Mouse (Mus musculus): ENCODE data around the gene Ssh3.
A peak's percentile ranks its signal among the peaks of the same experiment; 100 is the strongest.

Ssh3 gene

DNA sequence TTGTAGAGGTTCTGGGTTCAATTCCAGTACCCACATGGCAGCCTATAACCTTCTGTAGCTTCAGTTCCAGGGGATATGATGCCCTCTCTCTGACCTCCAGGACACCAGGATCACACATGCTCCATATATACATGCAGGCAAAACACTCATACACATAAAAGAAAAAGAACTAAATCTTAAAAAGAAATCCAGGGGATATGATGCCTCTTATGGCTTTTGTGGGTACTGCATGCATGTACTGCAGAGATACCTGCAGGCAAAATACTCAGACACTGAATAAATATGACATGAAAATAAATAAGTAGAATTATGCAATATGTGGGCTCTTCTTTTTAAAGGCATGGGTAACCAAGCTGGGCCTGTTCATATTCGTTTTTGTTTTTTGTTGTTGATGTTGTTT lies 22.0 kb downstream of the Ssh3 start:
- DNase-seq (ENCODE audit: low read depth, low spot score), result peak; percentile 63

DNA sequence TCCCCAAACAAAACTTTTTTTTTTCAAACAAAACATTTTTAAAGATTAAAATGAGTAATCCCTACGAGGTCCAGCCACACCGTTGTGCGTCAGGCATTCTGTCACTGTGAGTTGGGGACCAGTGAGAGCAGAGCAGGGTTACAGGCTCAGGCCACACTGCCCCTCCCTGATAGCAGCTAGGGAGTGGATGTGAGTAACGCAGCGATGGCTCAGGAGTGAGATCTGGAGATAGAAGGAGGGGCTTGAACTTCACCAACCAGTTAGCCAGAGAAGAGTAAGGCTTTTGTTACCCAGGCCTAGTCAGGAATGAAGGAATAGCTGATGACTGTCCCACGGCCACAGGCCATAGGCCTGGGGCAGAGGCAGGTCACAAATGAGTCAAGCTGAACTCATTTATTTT lies 24.2 kb downstream of the Ssh3 start:
- DNase-seq (ENCODE audit: low read depth, low spot score), result peak; percentile 84

DNA sequence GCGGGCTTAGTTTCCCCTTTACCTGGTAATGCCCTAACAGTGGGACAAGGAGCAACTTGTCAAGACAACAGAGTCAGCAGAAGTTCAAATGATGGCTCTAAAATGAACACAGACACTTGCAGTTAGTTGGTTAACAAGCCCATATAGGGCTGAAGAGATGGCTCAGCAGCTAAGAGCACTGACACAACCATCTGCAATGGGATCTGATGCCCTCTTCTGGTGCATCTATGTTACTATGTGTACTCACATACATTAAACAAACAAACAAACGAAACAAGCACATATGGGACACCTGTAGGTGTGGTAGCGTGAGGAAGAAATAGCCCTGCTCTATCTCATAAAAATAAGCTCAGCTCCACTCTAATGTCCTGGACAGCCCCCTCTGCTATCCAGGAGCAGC lies 26.6 kb downstream of the Ssh3 start:
- no peak for DNase-seq (ENCODE audit: low read depth, low spot score)

DNA sequence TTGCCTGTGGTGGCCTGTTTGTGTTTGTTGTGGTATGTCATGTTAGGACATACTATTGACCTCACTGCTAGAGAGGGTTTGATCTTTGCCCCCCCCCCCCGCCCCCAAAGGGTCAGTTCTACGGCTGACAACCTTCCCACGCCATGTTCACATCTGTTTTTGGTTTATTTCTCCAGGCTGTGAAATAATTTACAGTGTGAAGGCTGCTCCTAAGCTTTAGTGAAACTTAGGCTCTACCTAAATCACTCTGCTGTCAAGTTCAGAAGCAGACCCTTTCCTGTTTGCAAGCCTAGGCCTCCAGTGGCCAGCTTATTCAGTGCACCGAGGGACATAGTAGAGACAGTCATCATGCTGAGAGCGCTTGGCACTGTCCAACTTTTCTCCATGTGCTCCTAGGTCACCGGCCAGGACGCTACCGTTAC lies 28.7 kb downstream of the Ssh3 start:
- peak; percentile 56 for DNase-seq (ENCODE audit: low read depth, low spot score)

DNA sequence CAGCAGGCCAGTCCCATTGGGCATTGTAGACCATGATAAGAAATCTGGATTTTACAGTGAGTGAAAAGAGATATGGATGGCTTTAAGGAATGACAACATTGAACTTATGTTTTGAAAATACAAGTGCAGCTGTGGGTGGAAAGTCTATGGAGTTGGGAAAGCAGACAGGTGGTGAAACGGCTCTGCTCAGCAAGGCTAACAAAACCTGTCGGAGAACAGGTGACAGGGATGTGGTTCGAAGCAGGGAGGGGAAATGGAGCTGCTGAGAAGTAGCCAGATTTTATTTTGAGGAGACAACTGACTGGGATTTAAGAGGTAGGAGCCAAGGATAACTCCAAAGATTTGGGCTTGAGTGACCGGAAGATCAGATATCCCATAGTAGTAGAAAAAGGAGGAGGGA lies 34.4 kb downstream of the Ssh3 start:
- DNase-seq (ENCODE audit: low read depth, low spot score), result no peak

DNA sequence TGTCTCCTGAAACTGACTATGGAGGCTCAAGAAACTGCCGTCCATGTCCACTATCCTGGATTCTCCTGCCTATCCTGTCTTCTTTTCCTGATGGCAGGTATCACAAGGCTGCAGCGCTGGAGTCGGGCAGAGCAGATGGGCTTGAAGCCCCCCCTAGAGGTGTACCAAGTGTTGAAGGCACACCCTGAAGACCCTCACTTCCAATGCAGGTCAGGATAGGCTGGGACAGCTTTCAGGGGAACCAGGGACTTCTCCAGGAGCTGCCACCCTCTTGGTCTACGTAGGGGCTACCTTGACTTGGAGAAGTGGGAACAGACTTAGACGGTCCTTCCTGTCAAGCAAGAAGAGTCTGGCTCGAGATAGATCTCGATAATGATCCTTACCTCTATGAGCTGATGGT lies 36.3 kb downstream of the Ssh3 start:
- no peak for DNase-seq (ENCODE audit: low read depth, low spot score)

DNA sequence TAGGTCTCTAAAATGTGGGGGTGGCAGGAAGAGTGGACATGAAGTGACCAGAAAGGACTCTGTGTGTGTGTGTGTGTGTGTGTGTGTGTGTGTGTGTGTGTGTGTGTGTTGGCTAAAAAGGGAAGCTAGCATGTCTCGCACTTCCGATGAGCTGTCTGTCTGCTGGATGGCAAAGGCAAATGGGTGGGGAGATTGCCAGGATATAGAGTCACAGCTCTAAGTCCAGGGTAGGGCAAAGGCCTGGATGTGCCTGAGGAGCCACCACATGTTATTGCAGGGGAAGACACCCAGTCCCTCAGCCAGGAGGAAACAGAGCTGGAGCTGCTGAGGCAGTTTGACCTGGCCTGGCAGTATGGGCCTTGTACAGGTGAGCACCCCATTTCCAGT lies 36.8 kb downstream of the Ssh3 start:
- DNase-seq (ENCODE audit: low read depth, low spot score), result peak; percentile 81

DNA sequence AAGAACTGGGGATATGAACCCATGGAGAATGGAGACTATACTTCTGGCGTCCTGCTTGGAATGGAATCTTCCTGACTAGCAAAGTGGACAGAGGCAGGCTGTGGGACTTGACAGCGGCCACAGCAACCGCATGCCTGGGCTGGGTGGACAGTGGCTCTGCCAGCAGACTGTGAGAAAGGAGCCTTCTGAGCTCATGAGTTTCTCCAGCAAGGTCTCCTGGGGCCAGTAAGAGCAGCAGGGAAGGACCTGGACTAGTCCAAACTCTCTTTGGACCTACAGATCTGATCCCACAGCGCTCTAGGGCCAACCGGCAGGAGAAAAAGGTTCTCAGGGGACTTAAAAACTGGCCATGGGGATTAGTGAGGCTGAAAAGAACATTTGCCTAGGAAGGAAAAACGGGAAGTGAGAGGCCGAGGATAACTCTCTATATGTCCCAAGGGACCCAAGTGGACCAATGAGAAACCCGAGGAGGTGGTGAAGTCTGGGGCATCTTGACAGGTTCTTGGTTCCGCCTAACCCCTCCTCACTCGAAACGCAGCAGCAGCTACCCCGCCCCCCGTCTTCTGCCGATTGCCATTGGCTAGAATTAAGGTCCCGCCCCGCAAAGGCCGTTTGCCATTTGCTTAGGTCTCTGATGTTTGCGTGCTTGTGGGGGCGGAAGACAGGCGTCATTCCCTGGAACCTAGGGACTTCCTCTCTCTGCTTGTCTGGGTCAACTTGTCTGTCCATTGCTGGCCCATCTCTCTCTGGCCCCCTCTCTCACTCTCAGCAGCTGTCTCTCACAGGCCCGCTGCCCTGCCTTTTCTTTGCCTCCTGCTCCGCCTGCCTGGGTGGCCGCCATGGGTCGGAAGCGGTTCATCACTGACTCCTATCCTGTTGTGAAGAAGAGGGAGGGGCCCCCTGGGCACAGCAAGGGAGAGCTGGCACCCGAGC lies 37.5 kb downstream of the Ssh3 start, which contains the start of gene Pold4:
Gene Pold4 (plus strand): TSS at position 647 of the 933 bp plus-strand sequence.
- DNase-seq (ENCODE audit: low read depth, low spot score), result peak; percentile 99

DNA sequence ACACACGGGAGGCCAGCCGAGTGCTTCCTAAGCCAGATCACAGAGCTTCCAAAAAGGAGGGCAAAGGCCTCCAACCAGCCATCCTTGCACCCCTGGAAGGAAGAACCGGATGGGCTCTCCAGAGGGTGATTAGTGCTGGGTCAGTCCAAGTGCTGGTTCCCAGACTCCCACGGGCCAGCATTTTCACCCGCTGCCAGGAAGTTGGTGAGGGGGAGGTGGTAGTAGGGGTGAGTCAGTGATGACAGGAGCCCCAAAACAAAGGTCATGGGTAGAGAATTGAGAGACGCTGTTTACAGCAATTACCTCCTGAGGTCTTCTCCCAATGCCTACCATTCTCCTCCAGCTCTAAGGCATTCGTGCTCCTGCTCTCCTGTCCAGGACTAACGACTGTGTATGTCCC lies 38.6 kb downstream of the Ssh3 start:
- peak; percentile 80 for DNase-seq (ENCODE audit: low read depth, low spot score)

DNA sequence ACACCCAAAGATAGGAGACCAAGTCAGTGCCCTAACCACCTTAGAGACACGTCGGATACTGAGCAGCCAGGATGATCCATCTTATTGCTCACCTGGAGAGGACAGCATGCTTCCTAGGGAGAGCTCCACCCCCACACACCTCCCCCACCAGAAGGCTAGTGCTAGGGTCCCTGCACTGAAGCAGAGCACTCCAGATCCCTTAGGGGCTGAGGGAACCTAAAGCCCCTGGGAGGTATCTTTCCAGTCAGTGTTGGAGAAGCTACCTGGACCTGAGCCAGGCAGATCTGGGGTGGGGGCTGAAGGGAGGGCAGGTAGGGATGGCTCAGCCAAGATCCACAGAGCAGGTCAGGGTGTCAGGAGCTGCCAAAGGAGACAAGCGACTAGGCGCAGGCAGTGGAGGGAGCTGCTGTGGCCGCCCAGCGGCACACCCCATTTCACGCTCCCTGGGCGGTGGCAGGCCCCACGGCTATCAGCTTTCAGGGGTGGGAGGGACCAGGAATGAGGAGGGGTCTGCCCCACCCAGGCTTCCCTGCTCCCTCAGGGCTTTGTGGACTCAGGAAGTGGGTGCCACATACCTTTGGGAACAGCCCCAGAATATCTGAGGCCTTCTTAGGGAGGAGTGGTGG lies 39.4 kb downstream of the Ssh3 start:
- DNase-seq (ENCODE audit: low read depth, low spot score), result no peak

DNA sequence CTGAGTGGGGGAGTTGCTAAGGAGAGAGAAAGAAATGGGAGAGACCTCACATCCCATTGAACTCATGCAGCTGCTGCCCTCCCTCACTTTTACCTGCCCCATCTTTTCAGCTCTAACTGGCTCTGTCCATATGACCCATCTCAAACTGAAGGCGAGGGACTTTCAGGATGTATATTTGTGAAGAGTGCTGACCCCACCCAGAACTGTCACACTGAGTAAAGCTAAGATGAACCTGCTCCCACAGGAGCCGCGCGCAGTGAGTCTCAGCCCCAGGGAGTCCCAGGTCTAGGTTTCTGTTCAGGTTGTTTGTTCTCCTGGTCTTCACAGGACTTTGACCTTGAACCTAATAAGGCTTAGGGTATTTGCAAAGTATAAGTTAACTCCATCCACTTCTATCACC lies 40.1 kb downstream of the Ssh3 start:
- no peak for DNase-seq (ENCODE audit: low read depth, low spot score)

DNA sequence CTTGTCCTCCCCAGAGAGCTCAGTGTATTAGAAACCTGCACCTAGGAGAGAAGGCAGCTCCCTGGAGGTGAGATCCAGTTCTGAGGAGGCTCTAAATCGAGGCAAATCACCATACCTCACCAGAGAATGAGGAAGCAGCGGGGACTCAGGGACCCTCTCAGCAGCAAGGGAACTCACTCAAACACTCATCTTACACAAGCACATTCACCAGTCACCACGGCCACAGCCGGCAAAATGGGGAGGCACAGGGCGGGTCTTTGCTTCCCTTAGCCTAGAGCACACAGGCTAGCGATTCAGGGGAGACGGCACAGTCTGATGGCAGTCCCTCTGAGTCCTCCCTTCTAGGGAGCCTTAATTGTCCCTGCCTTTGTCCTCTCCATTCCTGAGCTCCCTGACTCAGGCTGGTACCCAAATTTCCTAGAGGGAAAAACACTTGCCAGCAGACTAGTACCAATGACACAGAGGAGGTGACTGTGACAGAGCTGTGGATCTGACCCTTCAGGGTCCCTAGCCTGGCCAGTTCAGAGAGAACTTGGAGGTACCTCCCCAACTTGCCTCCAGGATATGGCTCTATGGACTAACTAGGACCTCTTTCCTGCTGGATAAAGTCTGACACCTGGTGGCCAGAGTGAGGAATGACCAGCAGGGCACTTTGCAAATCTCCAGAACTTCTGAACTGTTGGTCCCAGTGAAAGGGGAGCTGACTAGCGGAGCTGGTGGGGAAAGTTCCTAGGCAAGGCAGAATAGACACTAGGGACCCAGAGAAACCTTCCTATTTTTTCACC lies 40.9 kb downstream of the Ssh3 start:
- DNase-seq (ENCODE audit: low read depth, low spot score), result peak; percentile 96

DNA sequence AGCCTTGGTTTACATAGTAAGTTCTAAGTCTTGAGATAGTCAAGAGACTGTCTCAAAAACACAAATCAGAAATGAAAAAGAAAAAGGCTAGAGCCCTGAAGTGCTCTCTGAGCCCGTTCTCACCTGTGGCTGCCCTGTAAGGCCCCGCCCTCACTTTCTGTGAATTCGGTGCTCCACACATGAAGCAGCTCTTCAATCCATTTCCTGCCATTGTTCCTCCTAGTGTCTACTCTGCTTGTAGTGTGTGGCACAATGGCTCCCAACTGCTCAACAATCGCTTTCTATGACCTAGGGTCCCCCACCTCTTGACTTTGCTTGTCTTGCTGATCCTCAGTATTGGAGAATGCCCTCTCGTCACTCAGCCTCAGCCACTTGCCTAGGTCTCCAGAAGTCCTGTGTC lies 41.5 kb downstream of the Ssh3 start:
- DNase-seq (ENCODE audit: low read depth, low spot score), result no peak

DNA sequence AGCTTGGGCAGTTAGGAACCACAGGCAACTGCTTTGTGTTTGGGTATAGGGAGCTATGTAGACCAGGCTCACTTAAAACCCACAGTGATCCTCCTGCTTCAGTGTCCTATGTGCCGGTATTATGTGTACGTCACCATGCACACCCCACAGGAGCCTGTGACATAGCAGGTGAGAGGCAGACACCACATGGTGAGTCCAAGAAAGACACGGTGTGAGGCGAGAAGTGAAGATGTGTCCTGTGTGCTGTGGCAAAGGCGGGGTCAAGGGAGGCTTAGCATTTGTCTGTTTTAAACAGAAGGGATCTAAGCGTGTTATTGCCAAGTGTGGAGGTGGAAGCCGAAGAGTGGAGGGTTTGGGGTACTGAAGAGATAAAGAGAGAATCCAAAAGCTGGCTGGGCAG lies 42.2 kb downstream of the Ssh3 start:
- no peak for DNase-seq (ENCODE audit: low read depth, low spot score)

DNA sequence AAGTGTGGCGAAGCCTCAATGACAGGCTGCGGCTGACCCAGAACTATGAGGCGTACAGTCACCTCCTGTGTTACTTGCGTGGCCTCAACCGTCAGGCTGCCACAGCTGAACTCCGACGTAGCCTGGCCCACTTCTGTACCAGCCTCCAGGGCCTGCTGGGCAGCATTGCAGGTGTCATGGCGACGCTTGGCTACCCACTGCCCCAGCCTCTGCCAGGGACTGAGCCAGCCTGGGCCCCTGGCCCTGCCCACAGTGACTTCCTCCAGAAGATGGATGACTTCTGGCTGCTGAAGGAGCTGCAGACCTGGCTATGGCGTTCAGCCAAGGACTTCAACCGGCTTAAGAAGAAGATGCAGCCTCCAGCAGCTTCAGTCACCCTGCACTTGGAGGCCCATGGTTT lies 46.8 kb downstream of the Ssh3 start:
- DNase-seq (ENCODE audit: low read depth, low spot score), result no peak

DNA sequence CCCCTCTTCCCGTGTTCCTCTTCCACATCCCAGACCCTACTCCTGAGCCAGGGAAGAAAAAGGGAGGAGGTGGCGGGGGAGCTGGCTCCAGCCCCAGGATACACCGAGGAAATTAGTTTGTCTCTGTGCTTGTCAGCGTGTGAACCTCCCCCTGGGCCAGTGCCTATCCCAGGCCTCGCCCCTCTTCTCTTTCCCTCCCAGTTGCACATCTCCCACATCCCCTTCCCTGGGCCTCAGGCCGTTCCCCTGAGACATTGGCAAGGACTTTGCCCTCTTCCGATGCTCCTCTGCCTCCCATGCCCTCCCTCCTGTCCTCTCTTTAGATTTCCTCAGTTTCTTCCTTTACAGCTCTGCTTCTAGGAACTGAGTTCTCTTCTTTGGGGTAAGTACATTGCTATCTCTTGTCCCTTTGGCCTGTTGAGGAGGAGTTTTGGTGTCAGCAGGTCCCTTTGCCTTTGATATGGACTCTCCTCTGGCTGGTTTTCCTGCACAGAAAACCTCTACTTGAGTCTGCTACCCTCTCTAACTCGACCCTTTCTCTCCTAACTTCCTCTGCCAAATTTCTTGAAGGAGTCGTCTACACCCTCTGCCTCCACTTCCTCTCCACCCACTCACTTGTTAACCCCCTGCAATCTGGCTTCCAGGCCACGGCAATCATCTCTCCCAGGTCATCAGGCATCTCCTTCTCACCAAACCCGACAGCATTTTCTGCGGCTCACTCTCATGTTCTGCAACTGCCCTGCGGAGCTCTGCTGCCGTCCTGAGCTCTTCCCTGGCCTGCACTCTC lies 47.8 kb downstream of the Ssh3 start:
- peak; percentile 65 for DNase-seq (ENCODE audit: low read depth, low spot score)

DNA sequence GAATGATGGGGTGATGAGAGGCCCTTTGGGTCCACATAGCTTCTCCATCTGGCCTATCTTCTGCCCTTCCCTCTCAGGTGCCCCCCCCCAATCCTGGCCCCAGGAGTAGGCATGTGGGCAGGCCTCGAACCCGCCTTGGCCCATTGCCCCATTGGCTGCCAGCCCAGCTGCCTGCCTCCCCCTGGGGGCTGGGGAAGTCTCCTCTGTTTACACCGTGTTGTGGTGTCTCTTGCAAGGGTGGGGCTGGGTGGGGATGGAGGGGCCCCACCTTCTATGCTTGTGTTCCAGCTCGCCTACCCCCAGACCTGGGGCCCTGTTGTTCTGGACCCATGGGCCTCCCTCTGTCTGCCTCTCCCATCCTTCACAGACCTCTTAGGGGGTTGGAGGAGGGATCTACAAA lies 48.6 kb downstream of the Ssh3 start:
- no peak for DNase-seq (ENCODE audit: low read depth, low spot score)

DNA sequence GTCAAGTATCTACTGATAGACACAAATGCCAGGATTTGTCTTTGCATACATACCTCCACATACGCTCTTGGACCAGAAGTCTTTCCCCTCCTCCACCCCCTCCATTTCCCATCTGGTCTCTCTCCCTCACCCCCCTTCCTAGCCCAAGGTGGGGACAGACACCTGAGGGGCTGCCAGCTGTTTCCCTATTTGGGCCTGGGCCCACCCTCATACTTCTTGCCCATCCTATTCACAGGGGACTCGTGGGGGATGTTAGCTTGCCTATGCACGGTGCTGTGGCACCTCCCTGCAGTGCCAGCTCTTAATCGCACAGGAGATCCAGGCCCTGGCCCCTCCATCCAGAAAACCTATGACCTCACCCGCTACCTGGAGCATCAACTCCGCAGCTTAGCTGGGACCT lies 49.0 kb downstream of the Ssh3 start:
- no peak for DNase-seq (ENCODE audit: low read depth, low spot score)

DNA sequence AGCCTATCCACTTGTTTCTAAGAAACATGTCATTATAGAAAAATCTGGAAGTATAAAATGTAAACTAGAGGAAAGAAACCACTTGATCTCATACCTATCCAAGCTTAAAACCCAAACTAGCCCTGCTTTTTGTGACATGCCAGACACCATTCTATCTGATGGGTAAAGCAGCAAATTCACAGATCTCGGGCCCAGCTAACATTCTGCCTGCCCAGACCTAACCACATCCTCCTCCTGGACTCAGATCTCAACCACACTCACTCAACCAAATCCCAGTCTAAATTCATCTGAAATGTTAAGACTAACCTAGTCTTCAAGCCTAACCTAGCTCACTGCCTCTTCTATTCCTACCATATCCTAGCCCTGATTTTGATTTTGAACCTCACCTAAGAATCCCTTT lies 50.2 kb downstream of the Ssh3 start:
- DNase-seq (ENCODE audit: low read depth, low spot score), result no peak

DNA sequence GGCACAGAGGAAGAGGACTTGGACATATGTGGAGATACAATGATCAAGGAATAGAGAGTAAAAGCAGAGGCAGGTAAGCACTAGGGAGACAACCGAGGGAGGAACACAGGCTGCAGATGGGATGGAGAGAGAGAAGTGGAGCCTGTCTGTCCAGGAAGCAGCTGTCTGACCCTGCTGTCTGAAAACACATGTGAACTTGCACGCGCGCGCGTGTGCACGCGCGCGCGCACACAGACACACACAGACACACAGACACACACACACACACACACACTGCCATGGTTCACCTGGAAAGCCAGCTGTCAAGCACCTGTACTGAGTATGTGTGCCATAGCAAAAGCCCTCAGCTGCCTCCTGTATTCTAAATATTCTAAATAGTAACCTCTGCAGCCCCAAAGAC lies 50.7 kb downstream of the Ssh3 start:
- DNase-seq (ENCODE audit: low read depth, low spot score), result no peak

DNA sequence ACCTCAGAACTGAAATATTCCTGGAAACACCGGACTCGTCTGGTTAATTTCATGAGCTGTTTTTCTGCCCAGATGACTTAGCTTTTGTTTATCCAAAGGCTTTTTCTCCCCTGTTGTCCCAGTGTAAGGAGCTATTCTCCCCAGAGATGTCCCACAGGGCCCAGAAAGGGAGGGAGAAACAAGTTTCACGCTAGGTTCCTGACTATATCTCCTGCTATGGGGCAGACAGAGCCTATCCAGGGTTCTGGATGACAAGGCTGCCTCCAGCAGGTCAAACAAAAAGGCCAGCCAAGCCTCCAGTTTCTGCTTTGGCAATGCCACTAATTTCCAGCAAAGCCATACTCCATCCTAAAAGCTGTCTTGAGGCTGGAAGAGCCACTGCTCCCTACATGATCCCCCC lies 51.1 kb downstream of the Ssh3 start:
- DNase-seq (ENCODE audit: low read depth, low spot score), result no peak

DNA sequence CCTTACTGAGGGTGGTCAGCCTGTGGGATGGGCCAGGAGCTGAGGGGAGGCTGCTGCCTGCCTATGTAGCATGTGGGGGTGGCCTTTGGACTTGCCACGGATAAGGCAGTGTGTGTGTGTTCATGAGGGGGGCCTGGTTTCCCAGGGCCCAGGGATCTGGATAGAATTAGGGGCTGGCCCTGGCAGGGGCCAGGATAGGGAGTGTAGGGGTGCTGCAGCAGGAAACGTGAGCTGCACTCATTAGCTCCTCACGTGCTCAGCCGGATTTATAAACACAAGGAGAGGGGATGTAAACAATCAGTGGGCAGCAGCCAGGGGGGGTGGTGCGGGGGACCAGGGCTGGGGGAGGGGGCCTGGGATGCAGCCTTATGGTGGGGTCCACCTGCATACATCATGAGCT lies 51.8 kb downstream of the Ssh3 start:
- no peak for DNase-seq (ENCODE audit: low read depth, low spot score)
